Mouse (Mus musculus) heart, adult 2 months (tissue): ENCODE results near the gene Pcolce. TPM values are rescaled to one million over a fixed set of nuclear protein-coding genes. Genes with fewer than 3 reads are reported as not detected.

Source experiments
- DNase-seq, 2 experiments: peaks; one replicate each; pipeline ENCODE4 v3.0.0; 2021
- H3K27ac ChIP-seq: fragments of 200-600 bp; 2 replicates; pipeline ENCODE4 v1.8.1; 2022
- H3K27me3 ChIP-seq: fragments of 200-500 bp; 2 replicates; pipeline ENCODE4 v1.6.1; 2012; ENCODE audit warnings: mild to moderate bottlenecking, low read length, inconsistent platforms, mixed read lengths; ENCODE audit not compliant: control insufficient read depth, insufficient read depth
- H3K36me3 ChIP-seq: fragments of 200-500 bp; 2 replicates; pipeline ENCODE4 v1.6.1; 2012; ENCODE audit warnings: low read length, inconsistent platforms; ENCODE audit not compliant: control insufficient read depth, insufficient read depth
- H3K4me1 ChIP-seq: fragments of 200-500 bp; 2 replicates; pipeline ENCODE4 v1.6.1; 2011; ENCODE audit warnings: low read length; ENCODE audit not compliant: control insufficient read depth, insufficient read depth
- H3K4me3 ChIP-seq: fragments of 200-600 bp; 2 replicates; pipeline ENCODE4 v1.8.1; 2022
- H3K79me2 ChIP-seq: fragments of 200-500 bp; replicated peaks from 2 replicates; pipeline ENCODE4 v1.6.1; 2012; ENCODE audit warnings: mild to moderate bottlenecking, inconsistent platforms, low read length, moderate library complexity, mixed read lengths; ENCODE audit not compliant: control insufficient read depth, insufficient read depth
- H3K9ac ChIP-seq: fragments of 200-500 bp; 2 replicates; pipeline ENCODE4 v1.6.1; 2012; ENCODE audit warnings: low read depth, mild to moderate bottlenecking, control low read depth, inconsistent platforms, low read length, mixed read lengths
- CTCF ChIP-seq: fragments of 200-600 bp; IDR thresholded peaks from 2 replicates; pipeline ENCODE4 v1.8.1; 2022; ENCODE audit warnings: antibody characterized with exemption, mild to moderate bottlenecking, moderate library complexity
- EP300 ChIP-seq: fragments of 200-500 bp; IDR thresholded peaks from 2 replicates; pipeline ENCODE4 v1.6.1; 2011; ENCODE audit warnings: low read depth, low read length, control low read depth; ENCODE audit not compliant: insufficient read depth
- POLR2A ChIP-seq: fragments of 200-500 bp; IDR thresholded peaks from 2 replicates; pipeline ENCODE4 v1.6.1; 2011; ENCODE audit warnings: mild to moderate bottlenecking, low read depth, low read length, control low read depth; ENCODE audit not compliant: insufficient read depth
- WGBS: fragments of 180-500 bp; shearing (Covaris S2); methylation state at CpG from one replicate; pipeline ENCODE4 v1.1.7; 2018; 5-methylcytosine and 5-hydroxymethylcytosine counted together
- intact Hi-C: fragments of 180-260 bp; cut with DNase I; formaldehyde crosslinking; loops from one replicate; pipeline ENCODE4 v1.15.1; 2025
- polyA plus RNA-seq: library from polyadenylated mRNA; depleted of rRNA; stranded (reverse); fragments of >200 nt; gene quantifications from 2 replicates; pipeline ENCODE4 v1.2.3, GENCODE M21; 2012
- total RNA-seq, 2 experiments: library from RNA; stranded (reverse); gene quantifications; 2 replicates each; pipeline ENCODE4 v1.2.3; 2021

Pcolce gene
- total and polyA plus RNA-seq, 3 experiments = 35.9 to 109 (median 50.8) TPM

GRCm38 (mm10) chr5:137611245-137611602 is 2.4 kb downstream of the Pcolce start:
- intact Hi-C loops = no loop called here
- WGBS = 4% methylated on average over 6 of the region's 6 CpGs
- Histone ChIP-seq H3K4me1 (peaks cover 10% of the 10 kb centered on the region), H3K79me2 (no peaks in the 10 kb centered on the region), H3K4me3 (peak overlapping the region; percentile 43), H3K27ac (peak overlapping the region; percentile 78), H3K9ac (peak overlapping the region; percentile 61), H3K27me3 (no peaks in the 10 kb centered on the region), H3K36me3 (no peaks in the 10 kb centered on the region)
- peak; percentile 81 to 82 for DNase-seq
- peak; percentile 51; the same call in 1 of the 2 replicates for TF ChIP-seq POLR2A
- no peak for TF ChIP-seq EP300

DNA sequence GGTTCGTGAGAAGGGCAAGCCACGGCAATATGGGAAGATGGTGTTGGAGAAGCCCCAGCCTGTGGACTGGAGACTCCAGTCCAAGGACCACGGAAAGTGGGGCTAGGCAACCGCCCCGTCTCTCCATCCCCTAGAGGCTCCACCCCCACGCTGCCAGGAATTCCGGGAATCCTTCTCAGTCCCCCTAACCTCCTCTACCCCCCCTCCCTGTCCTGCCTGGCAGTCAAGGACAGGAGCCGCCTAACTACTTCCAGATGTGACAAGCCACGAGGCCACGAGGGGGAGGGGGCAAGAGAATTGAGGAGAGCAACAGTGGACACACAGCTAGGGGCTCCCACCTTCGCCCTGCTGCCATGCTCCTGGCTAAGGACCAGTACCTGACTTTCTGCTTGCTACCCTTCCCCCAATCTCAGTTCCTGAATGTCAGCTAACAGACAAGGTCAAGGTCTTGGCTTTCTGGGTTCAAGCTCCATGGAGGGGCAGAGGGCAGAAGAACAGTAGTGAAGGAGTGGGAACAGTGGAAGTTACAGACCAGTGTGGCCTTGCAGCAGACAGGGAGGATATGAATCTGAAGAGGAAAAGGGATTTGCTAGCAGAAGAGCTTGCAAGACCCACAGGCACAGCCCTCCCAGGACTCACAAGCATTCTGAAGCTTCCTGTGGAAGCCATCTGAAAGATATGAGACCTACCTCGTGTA is 2.9 kb downstream of the Pcolce start:
- intact Hi-C loops = loop anchor here (1.0 kb wide), 1 partner anchor 18 kb away; no protein-coding TSS in a partner anchor
- H3K4me1 ChIP-seq = peaks cover 10% of the 10 kb centered on the region
- peak overlapping the region; percentile 61 for H3K9ac ChIP-seq
- H3K79me2 ChIP-seq = no peaks in the 10 kb centered on the region
- peak; percentile 81 to 85 for DNase-seq
- WGBS = 7% methylated on average over 12 of the region's 12 CpGs
- TF ChIP-seq CTCF = no peak
- peak; percentile 87 for TF ChIP-seq EP300
- TF ChIP-seq POLR2A = 0 out of 2 replicates have a peak, but pooled peaks have one; percentile 52
- peak overlapping the region; percentile 78 for H3K27ac ChIP-seq
- H3K27me3 ChIP-seq = no peaks in the 10 kb centered on the region
- H3K4me3 ChIP-seq = peak overlapping the region; percentile 43
- H3K36me3 ChIP-seq = no peaks in the 10 kb centered on the region

DNA sequence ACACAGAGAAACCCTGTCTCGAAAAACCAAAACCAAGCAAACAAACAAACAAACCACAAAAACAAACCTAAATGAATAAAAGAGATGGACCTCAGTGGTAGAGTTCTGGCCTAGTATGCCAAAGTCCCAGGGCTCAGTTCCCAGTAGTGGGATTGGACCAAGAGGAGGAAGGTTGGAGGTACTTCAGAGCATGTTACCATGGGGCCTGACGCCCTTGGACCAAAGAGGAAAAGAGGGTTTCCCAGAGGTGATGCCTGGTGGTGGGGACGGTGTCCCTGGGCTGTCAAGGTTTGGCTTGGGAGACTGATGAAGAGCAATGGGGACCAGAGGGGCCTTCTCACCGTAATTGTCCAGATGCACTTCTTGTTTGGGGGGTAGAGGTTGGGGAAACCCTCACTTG is 3.5 kb downstream of the Pcolce start:
- no peak for TF ChIP-seq EP300
- no peak for TF ChIP-seq CTCF
- TF ChIP-seq POLR2A = no peak
- WGBS = 69% methylated on average over 4 of the region's 4 CpGs
- Histone ChIP-seq H3K27ac (peak overlapping the region; percentile 78), H3K79me2 (no peaks in the 10 kb centered on the region), H3K9ac (peak overlapping the region; percentile 17), H3K4me3 (peak overlapping the region; percentile 43), H3K27me3 (no peaks in the 10 kb centered on the region), H3K36me3 (no peaks in the 10 kb centered on the region), H3K4me1 (peaks cover 10% of the 10 kb centered on the region)
- peak in 1 of 2 experiments; percentile 11 for DNase-seq
- intact Hi-C loops = loop anchor here (1.0 kb wide), 1 partner anchor 18 kb away; no protein-coding TSS in a partner anchor

- Histone ChIP-seq H3K9ac (no peak overlapping the region), H3K27ac (no peak overlapping the region), H3K79me2 (no peaks in the 10 kb centered on the region), H3K36me3 (no peaks in the 10 kb centered on the region), H3K4me3 (no peak overlapping the region), H3K4me1 (peaks cover 10% of the 10 kb centered on the region), H3K27me3 (no peaks in the 10 kb centered on the region)
- 82% methylated on average over 3 of the region's 3 CpGs for WGBS
- intact Hi-C loops = no loop called here
- TF ChIP-seq POLR2A (no peak), CTCF (no peak), EP300 (no peak)
- DNase-seq = no peak
These were observed 4.3 kb downstream of the Pcolce start for GRCm38 (mm10) chr5:137609292-137609691.

DNA sequence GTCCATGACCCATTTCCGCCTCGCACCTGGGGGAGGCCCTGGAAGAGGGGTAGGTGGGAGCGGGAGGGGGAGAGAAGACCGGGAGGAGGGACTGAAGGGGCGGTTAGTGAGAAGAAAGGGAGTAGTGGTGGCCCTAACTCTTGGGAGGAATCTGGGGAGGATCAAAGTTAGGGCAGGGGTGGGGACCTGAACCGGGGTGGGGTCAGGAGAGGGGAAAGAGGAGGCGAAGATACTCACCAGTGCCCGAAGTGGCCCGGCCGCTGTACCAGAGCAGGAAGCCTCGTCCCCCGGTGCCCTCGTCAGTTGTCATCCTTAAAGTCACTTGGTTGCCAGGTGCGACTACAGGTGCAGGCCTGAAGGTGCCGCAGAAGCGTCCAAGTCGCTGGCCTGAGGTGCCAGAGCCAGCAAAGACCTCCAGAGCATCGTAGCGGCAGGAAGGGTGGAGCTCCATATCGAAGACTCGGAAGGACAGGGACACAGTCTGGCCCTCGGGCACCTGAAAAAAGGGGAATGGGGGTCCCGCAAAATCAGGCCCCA is 4.9 kb downstream of the Pcolce start:
- TF ChIP-seq EP300 = no peak
- TF ChIP-seq CTCF = no peak
- no peak for TF ChIP-seq POLR2A
- peaks cover 10% of the 10 kb centered on the region for H3K4me1 ChIP-seq
- no peaks in the 10 kb centered on the region for H3K27me3 ChIP-seq
- intact Hi-C loops = no loop called here
- no peak overlapping the region for H3K27ac ChIP-seq
- no peak overlapping the region for H3K9ac ChIP-seq
- no peaks in the 10 kb centered on the region for H3K79me2 ChIP-seq
- H3K4me3 ChIP-seq = no peak overlapping the region
- no peak for DNase-seq
- 53% methylated on average over 23 of the region's 23 CpGs for WGBS
- no peaks in the 10 kb centered on the region for H3K36me3 ChIP-seq
